Mouse (Mus musculus): ENCODE results near the gene Cib1.

DNA sequence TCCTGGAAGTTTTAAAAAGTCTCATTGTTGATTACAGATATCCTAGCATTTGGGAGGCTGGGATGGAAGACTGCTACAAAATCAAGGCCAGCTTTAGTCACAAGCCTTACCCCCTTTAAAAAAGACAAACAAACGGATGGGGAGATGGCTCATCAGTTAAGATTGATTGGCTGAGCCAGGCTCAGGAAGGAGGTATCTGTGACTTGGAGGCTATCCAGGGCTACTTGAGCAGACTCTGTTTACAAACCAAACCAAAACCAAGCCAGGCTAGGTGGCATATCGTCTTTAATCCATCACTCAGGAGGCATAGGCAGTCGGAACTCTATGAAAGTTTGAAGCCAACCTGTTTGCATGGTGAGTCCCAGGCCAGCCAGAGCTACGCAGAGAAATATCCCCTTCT lies 9.0 kb upstream of the Cib1 start:
- TF ChIP-seq CTCF (IDR thresholded peaks at IDR 0.05; ENCODE audit: low read depth) (no peak), EP300 (optimal IDR thresholded peaks at IDR 0.05) (no peak)
